Mouse (Mus musculus) embryonic facial prominence, embryonic 11.5 days (tissue): ENCODE measurements around the gene Bcl2l13. TPM values are rescaled to one million over a fixed set of nuclear protein-coding genes. Genes with fewer than 3 reads are reported as not detected.
"Not testable (repeated sequence)": the region's sequence is repeated elsewhere in the genome, so short reads cannot be mapped to it uniquely, and the experiment has no call there.

Experiments
- ATAC-seq: fragments of 200-750 bp; cut with Nextera tagmentation; replicated peaks from 2 replicates; pipeline ENCODE4 v1.8.0; 2017; ENCODE audit warnings: low read depth; ENCODE audit not compliant: insufficient number of reproducible peaks, low FRiP score, low TSS enrichment
- DNase-seq: peaks from one replicate; pipeline ENCODE4 v3.0.0-alpha.2; 2015; ENCODE audit warnings: low spot score
- H3K27ac ChIP-seq: fragments of 300-500 bp; sonication (generic); replicated peaks from 2 replicates; pipeline ENCODE4 v1.5.1; 2014; ENCODE audit warnings: mild to moderate bottlenecking, low read depth, low read length, control low read depth
- H3K27me3 ChIP-seq: fragments of 300-500 bp; sonication (generic); 2 replicates; pipeline ENCODE4 v1.6.1; 2014; ENCODE audit warnings: mild to moderate bottlenecking, low read length, moderate library complexity, mixed read lengths; ENCODE audit not compliant: control insufficient read depth, insufficient read depth
- H3K36me3 ChIP-seq: fragments of 300-500 bp; sonication (generic); replicated peaks from 2 replicates; pipeline ENCODE4 v1.6.1; 2014; ENCODE audit warnings: low read depth, mild to moderate bottlenecking, low read length, moderate library complexity, mixed read lengths; ENCODE audit not compliant: control insufficient read depth, insufficient read depth
- H3K4me1 ChIP-seq: fragments of 300-500 bp; sonication (generic); 2 replicates; pipeline ENCODE4 v1.6.1; 2014; ENCODE audit warnings: low read length, mixed read lengths; ENCODE audit not compliant: control insufficient read depth, insufficient read depth
- H3K4me2 ChIP-seq: fragments of 300-500 bp; sonication (generic); 2 replicates; pipeline ENCODE4 v1.6.1; 2014; ENCODE audit warnings: low read depth, mild to moderate bottlenecking, control low read depth, low read length, moderate library complexity
- H3K4me3 ChIP-seq: fragments of 300-500 bp; sonication (generic); 2 replicates; pipeline ENCODE4 v1.5.1; 2014; ENCODE audit warnings: low read depth, low read length, control low read depth
- H3K9ac ChIP-seq: fragments of 300-500 bp; sonication (generic); replicated peaks from 2 replicates; pipeline ENCODE4 v1.6.1; 2014; ENCODE audit warnings: mild to moderate bottlenecking, control low read depth, low read length
- H3K9me3 ChIP-seq: fragments of 300-500 bp; sonication (generic); replicated peaks from 2 replicates; pipeline ENCODE4 v1.6.1; 2016; ENCODE audit warnings: mild to moderate bottlenecking, low read length, inconsistent platforms, mixed read lengths; ENCODE audit not compliant: control insufficient read depth
- WGBS: fragments of 180-500 bp; shearing (Covaris S2); extraction: QIAGEN DNeasy Blood & Tissue Kit; methylation state at CpG from one replicate; pipeline ENCODE4 v1.1.7; 2014; 5-methylcytosine and 5-hydroxymethylcytosine counted together
- polyA plus RNA-seq: library from polyadenylated mRNA; unstranded; fragments of >200 nt; fragmentation: Nextera tagmentation; extraction: Ambion mirVana; gene quantifications from 2 replicates; pipeline ENCODE4 v1.2.1, GENCODE M21; 2014

Gene Bcl2l13
- polyA plus RNA-seq, 1 experiment from 2014 or later: 40.1 TPM

DNA sequence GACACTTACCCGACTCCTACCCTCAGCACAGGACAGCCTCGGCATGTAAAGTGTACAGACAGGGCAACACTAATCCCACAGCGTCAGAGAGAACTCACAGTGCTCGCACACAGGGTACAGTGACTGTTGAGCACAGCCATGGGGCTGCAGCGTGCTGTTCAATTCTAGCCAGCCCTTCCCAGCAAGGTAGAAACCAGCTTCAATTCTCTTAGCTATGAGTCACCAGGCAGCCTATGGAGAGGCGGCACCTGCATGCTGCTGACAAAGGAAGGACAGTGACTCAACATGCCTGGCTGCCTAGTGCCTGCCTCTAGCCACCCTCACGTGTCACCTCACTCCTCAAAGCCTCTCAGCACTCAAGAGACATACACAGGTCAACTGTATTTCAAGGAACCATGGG lies 38.0 kb upstream of the Bcl2l13 start:
- Histone ChIP-seq H3K27me3 (no peaks in the 10 kb centered on the region), H3K4me1 (no peaks in the 10 kb centered on the region), H3K27ac (no peak overlapping the region), H3K36me3 (peaks cover 9% of the 10 kb centered on the region), H3K4me2 (no peak overlapping the region), H3K4me3 (no peak overlapping the region), H3K9ac (no peak overlapping the region), H3K9me3 (no peaks in the 10 kb centered on the region)
- no peak for DNase-seq
- 86% methylated on average over 7 of the region's 7 CpGs for WGBS
- no peak for ATAC-seq

DNA sequence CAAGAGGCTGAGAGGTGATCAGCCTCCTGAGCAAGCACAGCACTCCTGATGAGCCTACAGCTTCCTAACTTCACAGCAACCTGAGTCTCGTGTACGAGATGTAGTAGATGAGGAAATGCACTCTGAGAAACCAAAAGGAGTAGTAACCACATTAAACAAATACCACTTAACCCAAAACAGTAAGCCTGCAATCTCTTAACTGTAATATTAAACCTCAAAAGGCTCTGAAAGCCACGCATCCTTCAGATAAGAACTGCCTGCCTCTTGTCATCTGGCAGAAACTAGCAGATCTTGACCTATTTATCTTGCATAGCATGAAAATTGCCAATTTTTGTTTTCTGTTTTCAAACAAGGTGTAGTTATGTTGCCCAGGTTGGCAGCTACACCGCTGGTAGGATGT lies 37.1 kb upstream of the Bcl2l13 start:
- peaks cover 9% of the 10 kb centered on the region for H3K36me3 ChIP-seq
- WGBS: 89% methylated on average over 4 of the region's 4 CpGs

DNA sequence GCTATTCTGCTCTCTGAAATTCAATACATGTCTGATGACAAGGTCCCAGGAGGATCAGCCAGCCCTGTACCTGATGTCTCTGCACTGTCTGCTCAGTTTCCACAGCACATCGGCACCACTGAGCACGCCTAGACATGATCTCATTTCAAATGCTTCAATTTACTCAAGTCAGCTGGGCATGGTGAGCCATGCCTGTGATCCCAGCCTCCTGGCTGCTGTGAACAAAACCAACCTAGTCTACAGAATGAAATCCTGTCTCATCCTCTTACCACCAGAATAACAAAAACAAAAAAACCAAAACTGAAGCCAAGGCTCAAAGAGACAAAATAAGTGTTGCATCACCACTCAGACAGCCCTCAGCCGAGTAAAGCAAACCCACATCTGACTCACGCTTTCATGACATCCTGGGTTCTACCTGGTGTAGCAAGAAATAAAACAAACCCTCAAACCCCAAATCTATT lies 36.4 kb upstream of the Bcl2l13 start:
- Histone ChIP-seq H3K9me3 (no peaks in the 10 kb centered on the region), H3K4me3 (no peak overlapping the region), H3K4me1 (no peaks in the 10 kb centered on the region), H3K36me3 (peaks cover 9% of the 10 kb centered on the region), H3K27ac (no peak overlapping the region), H3K4me2 (no peak overlapping the region), H3K9ac (no peak overlapping the region), H3K27me3 (no peaks in the 10 kb centered on the region)
- 88% methylated on average over 4 of the region's 4 CpGs for WGBS
- no peak for DNase-seq
- ATAC-seq: no peak; the same call in 1 of the 2 replicates

More for the DNA sequence above, 37.1 kb upstream of the Bcl2l13 start:
- H3K27ac ChIP-seq: no peak overlapping the region
- no peaks in the 10 kb centered on the region for H3K4me1 ChIP-seq
- DNase-seq: no peak
- no peaks in the 10 kb centered on the region for H3K27me3 ChIP-seq
- H3K4me3 ChIP-seq: no peak overlapping the region
- H3K4me2 ChIP-seq: no peak overlapping the region
- no peak overlapping the region for H3K9ac ChIP-seq
- no peaks in the 10 kb centered on the region for H3K9me3 ChIP-seq
- no peak for ATAC-seq

DNA sequence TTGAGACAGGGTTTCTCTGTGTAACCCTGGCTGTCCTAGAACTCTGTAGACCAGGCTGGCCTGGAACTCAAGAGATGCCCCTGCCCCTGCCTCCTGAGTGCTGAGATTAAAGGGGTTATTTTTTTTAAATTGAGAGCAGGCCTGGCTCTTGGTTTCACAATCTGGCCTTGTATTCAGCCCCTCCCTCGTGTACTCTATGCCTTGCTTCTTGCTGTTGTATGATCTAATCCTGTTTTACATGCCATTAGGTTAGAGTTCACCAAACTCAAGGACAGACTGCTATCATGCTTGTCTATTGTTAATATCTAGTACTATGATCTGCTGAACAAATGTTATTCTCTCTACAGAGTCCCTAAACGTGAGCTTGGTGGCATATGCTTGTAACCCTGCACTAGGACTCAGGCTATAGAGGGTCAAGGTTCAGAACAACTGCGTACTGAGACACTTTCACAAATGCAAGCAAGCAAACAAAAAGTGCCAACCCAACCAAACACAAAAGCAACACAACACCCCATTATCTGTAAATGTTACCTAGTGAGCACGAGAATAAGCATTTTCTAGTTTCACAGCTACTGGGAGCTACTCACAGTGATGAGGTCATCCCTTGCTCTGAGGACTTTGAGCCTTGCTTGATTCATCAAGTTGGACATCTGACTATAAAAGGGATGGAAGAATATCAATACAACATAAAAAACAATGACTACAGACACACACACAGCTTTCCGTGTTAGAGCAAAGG lies 28.8 kb upstream of the Bcl2l13 start:
- no peak for ATAC-seq
- H3K4me2 ChIP-seq: no peak overlapping the region
- DNase-seq: no peak
- no peaks in the 10 kb centered on the region for H3K4me1 ChIP-seq
- WGBS: 89% methylated on average over 5 of the region's 5 CpGs
- no peak overlapping the region for H3K4me3 ChIP-seq
- peaks cover 12% of the 10 kb centered on the region for H3K36me3 ChIP-seq
- no peak overlapping the region for H3K9ac ChIP-seq
- H3K27ac ChIP-seq: no peak overlapping the region
- no peaks in the 10 kb centered on the region for H3K9me3 ChIP-seq
- H3K27me3 ChIP-seq: no peaks in the 10 kb centered on the region

GRCm38 (mm10) chr6:120807738-120808081 lies 28.3 kb upstream of the Bcl2l13 start:
- no peak overlapping the region for H3K4me3 ChIP-seq
- ATAC-seq (no peak), DNase-seq (no peak)
- H3K4me2 ChIP-seq: no peak overlapping the region
- no peaks in the 10 kb centered on the region for H3K9me3 ChIP-seq
- peaks cover 11% of the 10 kb centered on the region for H3K36me3 ChIP-seq
- 94% methylated on average over 4 of the region's 4 CpGs for WGBS
- H3K27ac ChIP-seq: no peak overlapping the region
- no peak overlapping the region for H3K9ac ChIP-seq
- H3K4me1 ChIP-seq: no peaks in the 10 kb centered on the region
- no peaks in the 10 kb centered on the region for H3K27me3 ChIP-seq

DNA sequence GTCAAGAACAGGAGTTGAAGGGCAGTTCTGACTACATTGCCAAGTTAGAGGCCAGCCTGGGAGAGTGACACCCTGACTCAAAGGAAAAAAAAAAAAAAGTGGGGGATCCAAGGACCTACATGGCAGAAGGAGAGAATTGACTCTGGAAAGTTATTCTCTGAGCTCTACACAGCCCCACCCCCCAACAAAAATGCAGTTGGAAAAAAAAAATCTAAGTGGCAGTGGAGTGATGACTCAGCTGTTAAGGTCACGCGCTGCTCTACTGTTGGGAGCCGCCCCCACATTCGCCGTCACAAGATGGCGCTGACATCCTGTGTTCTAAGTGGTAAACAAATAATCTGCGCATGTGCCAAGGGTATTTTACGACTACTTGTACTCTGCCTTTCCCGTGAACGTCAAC lies 24.0 kb upstream of the Bcl2l13 start:
- H3K9me3 ChIP-seq, H3K9ac ChIP-seq, H3K4me3 ChIP-seq, H3K4me1 ChIP-seq, ATAC-seq, H3K27me3 ChIP-seq, H3K27ac ChIP-seq, DNase-seq, H3K36me3 ChIP-seq, H3K4me2 ChIP-seq: not testable (repeated sequence)
- WGBS: 98% methylated on average over 6 of the region's 10 CpGs

GRCm38 (mm10) chr6:120819294-120819693 lies 16.7 kb upstream of the Bcl2l13 start:
- DNase-seq (no peak), ATAC-seq (no peak)
- Histone ChIP-seq H3K4me2 (no peak overlapping the region), H3K36me3 (peaks cover 10% of the 10 kb centered on the region), H3K4me3 (no peak overlapping the region), H3K27ac (no peak overlapping the region), H3K27me3 (no peaks in the 10 kb centered on the region), H3K9me3 (no peaks in the 10 kb centered on the region), H3K9ac (no peak overlapping the region), H3K4me1 (no peaks in the 10 kb centered on the region)
- 97% methylated on average over 2 of the region's 2 CpGs for WGBS

DNA sequence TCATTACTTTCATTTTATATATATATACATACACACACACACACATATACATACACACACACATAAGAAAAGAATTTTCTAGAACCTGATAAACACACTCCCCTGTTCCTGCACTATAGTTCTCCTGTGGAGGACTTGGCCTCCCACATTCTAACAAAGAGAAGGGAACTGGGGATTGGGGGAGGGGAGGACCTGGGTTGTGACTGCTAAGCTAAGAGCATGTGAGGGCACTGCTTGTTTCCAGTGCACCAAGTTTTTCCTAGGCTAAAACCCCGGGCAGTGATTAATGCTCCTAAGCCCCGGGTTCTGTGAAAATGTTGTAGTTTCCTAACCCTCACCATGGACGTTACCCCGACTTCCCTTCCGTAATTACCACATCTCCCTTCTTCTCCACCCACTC lies 15.9 kb upstream of the Bcl2l13 start:
- DNase-seq (no peak), ATAC-seq (no peak)
- H3K4me2 ChIP-seq: no peak overlapping the region
- no peaks in the 10 kb centered on the region for H3K4me1 ChIP-seq
- no peak overlapping the region for H3K9ac ChIP-seq
- WGBS: 88% methylated on average over 5 of the region's 5 CpGs
- no peaks in the 10 kb centered on the region for H3K27me3 ChIP-seq
- no peak overlapping the region for H3K27ac ChIP-seq
- no peaks in the 10 kb centered on the region for H3K9me3 ChIP-seq
- H3K36me3 ChIP-seq: peaks cover 10% of the 10 kb centered on the region
- H3K4me3 ChIP-seq: no peak overlapping the region
